Mouse (Mus musculus) adrenal gland (tissue): Measurements from ENCODE around the gene Nlrp9a.
"Not testable (repeated sequence)": the region's sequence is repeated elsewhere in the genome, so short reads cannot be mapped to it uniquely, and the experiment has no call there.

Source experiments
- intact Hi-C: fragments of 180-260 bp; cut with DNase I; formaldehyde crosslinking; loops from one replicate; pipeline ENCODE4 v1.15.1; 2025
- long read RNA-seq, 2 experiments: library from polyadenylated mRNA; unstranded; transcript quantifications; one replicate each; pipeline ENCODE4 v2.0.0; 2020; ENCODE audit warnings: borderline replicate concordance in 1 of 2; ENCODE audit not compliant: insufficient replicate concordance in 1 of 2
- microRNA-seq, 2 experiments: library from miRNA; unstranded; fragments of <30 nt; microRNA quantifications; one replicate each; pipeline ENCODE4; 2019

Gene Nlrp9a
- long read RNA-seq, experiment 1: 0 reads
- long read RNA-seq, experiment 2: 0 reads

DNA sequence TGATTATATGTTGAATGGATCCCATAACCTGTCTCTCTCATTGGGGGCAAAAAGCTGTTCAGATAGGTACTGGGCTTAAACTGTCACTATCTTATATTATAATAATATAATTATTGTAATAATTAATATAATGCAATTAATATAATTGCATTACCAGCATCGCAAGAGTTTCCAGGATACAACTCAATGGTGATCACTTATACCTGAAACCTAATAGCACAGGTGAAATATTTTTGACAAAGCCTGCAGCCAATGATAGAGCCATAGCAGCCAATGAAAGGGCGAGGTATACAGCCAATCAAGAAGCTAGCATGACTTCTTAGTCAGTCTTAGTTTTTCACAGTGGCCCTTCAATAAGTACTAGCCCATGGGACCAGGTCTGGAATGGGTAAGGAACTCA lies at the start of gene Nlrp9a:
TSS of gene Nlrp9a (plus strand) at position 301 of the 400 bp plus-strand sequence.
- intact Hi-C loops: not testable (repeated sequence)

DNA sequence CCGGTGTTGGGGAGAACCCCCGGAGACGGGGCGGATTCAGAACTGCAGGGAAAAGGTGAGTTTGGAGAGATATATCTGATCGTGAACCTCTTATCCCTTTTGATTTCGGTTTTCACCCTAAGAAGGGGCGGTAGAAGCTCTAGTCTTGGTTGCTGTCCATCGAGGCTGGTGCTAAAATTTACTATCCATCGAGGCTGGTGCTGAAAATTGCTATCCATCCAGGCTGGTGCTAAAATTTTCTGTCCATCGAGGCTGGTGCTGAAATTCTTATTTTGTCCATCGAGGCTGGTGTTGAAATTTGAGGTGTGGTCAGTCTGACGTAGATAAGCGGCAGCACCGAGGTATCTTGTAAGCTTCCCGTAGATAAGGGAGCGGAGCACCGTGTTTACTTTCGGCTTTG lies 45.3 kb upstream of the Nlrp9a start:
- intact Hi-C loops: not testable (repeated sequence)

DNA sequence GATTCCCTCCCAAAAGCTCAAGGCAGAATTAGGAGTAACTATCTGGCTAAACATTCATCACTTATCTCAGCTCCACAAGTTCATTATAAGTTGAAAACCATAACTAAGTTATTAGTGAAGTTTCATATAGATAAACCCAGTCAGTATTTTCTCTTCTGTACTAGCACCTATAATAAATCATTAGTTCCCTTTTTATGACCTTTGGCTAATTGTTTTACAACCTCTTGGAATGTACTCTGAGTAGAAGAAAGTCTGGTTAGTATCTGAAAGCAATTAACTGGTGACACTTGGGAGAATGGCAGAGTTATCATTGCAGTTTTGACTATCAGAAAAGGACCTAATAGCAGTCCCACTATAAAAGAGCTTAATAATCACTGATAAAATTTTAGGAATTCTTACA lies 54.3 kb downstream of the Nlrp9a start:
- intact Hi-C loops: no loop called here

DNA sequence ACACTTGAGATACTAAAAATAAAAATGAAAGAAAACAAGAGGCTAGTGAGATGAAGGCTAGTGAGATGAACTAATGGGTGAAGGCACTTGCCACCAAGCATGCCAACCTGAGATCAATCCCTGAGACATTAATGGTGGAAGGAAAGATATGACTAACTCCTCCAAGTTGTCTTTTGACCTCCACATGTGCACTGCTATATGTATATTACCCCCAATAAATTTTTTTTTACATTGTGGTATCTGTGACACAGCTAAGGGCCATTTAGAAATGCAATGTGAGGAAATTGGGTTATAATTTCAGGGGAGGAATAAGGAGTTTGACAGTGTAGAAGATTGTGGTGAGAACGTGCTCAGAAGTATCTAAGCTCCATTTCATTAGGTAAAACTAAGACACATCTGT lies 55.0 kb downstream of the Nlrp9a start:
- intact Hi-C loops: no loop called here

DNA sequence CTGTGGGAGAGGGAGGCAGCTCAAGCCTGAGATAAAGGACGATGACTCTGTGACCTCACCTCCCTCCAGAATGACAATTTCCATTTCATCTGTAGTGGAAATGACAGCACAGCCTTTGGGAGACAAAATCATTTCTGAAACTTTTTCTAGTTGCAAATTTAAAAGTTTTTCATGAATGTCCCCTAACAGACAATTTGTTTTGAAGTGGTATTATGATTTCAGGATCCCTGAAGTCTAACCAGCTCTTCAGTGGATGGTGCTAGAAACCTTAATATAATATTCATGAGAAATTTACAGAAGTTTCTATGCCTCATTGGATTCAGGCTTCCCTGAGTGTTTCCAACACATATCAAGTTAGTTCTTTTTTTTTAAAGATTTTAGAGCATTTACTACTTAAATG lies 83.5 kb downstream of the Nlrp9a start, which contains the start of gene Vmn1r185:
TSS of gene Vmn1r185 (minus strand) at position 101 of the 400 bp plus-strand sequence.
- intact Hi-C loops: not testable (repeated sequence)

Small RNA genes within 50 kb of the gene (microRNA-seq; reads per million reads assigned to microRNA genes)
- gene Gm25947: 0 reads per million in 2 experiments
